Mouse (Mus musculus) heart, embryonic 15.5 days (tissue): ENCODE data around the gene Capzb. TPM values are rescaled to one million over a fixed set of nuclear protein-coding genes. Genes with fewer than 3 reads are reported as not detected.

ENCODE experiments used
- ATAC-seq: fragments of 200-750 bp; cut with Nextera tagmentation; replicated peaks from 2 replicates; pipeline ENCODE4 v1.8.0; 2017; ENCODE audit warnings: low read depth, moderate TSS enrichment; ENCODE audit not compliant: insufficient number of reproducible peaks, insufficient read depth, low FRiP score
- H3K27ac ChIP-seq: fragments of 300-500 bp; sonication (generic); 2 replicates; pipeline ENCODE4 v1.5.1; 2015; ENCODE audit warnings: mild to moderate bottlenecking, inconsistent platforms
- H3K27me3 ChIP-seq: fragments of 300-500 bp; sonication (generic); 2 replicates; pipeline ENCODE4 v1.6.1; 2015; ENCODE audit warnings: inconsistent platforms
- H3K36me3 ChIP-seq: fragments of 300-500 bp; sonication (generic); 2 replicates; pipeline ENCODE4 v1.6.1; 2015; ENCODE audit warnings: mild to moderate bottlenecking, inconsistent platforms
- H3K4me1 ChIP-seq: fragments of 300-500 bp; sonication (generic); replicated peaks from 2 replicates; pipeline ENCODE4 v1.6.1; 2015; ENCODE audit warnings: inconsistent platforms
- H3K4me2 ChIP-seq: fragments of 300-500 bp; sonication (generic); 2 replicates; pipeline ENCODE4 v1.6.1; 2015; ENCODE audit warnings: inconsistent platforms, mild to moderate bottlenecking, moderate library complexity
- H3K4me3 ChIP-seq: fragments of 300-500 bp; sonication (generic); 2 replicates; pipeline ENCODE4 v1.5.1; 2015; ENCODE audit warnings: mild to moderate bottlenecking, inconsistent platforms
- H3K9ac ChIP-seq: fragments of 300-500 bp; sonication (generic); 2 replicates; pipeline ENCODE4 v1.6.1; 2015; ENCODE audit warnings: mild to moderate bottlenecking, inconsistent platforms
- H3K9me3 ChIP-seq: fragments of 300-500 bp; sonication (generic); replicated peaks from 2 replicates; pipeline ENCODE4 v1.6.1; 2016; ENCODE audit warnings: inconsistent platforms
- WGBS: fragments of 180-500 bp; shearing (Covaris S2); methylation state at CpG from one replicate; pipeline ENCODE4 v1.1.7; 2015; ENCODE audit warnings: mixed read lengths; 5-methylcytosine and 5-hydroxymethylcytosine counted together
- polyA plus RNA-seq: library from polyadenylated mRNA; unstranded; fragments of >200 nt; fragmentation: Nextera tagmentation; extraction: Ambion mirVana; gene quantifications from 2 replicates; pipeline ENCODE4 v1.2.1, GENCODE M21; 2015

Capzb gene
- polyA plus RNA-seq, 1 experiment from 2014 or later, result 363 TPM

DNA sequence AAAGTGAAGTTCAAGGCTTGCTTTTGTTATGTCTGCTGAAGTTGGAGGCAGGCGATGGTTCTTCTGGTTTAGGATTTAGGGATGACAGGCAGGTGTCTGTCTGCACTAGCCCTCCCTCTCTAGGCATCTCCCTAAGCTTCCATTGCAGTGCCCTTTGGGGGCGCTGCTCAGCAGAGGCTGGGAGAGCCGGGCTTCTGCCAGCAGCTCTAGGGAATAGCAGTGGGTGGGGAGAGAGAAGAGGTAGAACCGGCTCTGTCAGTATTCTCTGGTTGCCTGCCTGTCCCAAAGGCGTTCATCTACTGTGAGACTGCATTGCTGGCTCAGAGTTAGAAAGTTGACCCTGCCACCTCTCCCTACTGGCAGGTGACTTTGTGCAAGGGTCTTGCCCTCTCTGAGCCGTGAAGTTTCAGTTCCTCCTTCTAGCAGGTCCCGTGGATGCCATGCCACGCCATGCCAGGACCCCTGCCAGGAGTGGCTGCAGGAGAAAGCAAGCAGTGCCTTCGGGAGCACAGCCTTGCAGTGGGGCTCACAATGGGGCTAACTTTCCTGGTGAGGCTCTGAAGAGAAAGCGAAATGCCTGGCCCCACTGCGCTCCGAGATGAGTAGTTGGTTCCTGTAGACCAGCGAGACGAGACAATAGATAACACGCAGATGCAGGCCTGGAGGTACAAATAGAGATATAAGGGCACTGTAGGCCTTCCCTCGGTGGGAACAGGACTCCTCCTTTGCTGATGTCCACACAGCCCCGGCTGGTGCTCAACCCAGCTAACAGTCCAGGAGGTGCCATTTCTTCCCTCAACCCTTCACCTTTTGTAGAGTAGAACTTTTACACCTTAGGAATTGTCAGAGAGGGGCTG, 19.5 kb downstream of the Capzb start:
- ATAC-seq, result no peak
- Histone ChIP-seq H3K27me3 (no peaks in the 10 kb centered on the region), H3K4me2 (no peak overlapping the region), H3K27ac (peak overlapping the region; percentile 44; the same call in 1 of the 2 replicates), H3K9me3 (no peaks in the 10 kb centered on the region), H3K36me3 (no peaks in the 10 kb centered on the region; the same call in 1 of the 2 replicates), H3K4me1 (peaks cover 87% of the 10 kb centered on the region), H3K9ac (no peak overlapping the region), H3K4me3 (no peak overlapping the region)
- 58% methylated on average over 17 of the region's 17 CpGs for WGBS

DNA sequence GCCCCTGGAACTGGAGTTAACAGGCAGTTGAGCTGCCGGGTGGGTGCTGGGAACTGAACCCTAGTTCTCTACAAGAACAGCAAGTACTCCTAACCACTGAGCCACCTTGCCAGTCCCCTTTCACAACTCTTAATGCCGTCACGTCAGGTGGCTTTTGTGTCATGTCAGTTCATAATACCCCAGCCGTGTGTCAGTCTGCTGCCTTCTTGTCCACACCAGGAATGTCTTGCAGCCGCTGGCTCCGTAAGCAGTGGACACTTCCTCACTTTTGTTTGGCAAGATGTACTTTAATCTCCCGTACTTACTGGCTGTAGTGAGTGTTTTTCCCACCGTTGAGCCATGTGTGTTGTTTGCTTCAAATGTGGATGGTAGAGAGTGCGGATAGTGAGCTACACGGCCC, 20.4 kb downstream of the Capzb start:
- Histone ChIP-seq H3K27ac (peak overlapping the region; percentile 72; the same call in 1 of the 2 replicates), H3K27me3 (no peaks in the 10 kb centered on the region), H3K9ac (no peak overlapping the region), H3K4me1 (peaks cover 79% of the 10 kb centered on the region), H3K36me3 (no peaks in the 10 kb centered on the region; the same call in 1 of the 2 replicates), H3K9me3 (no peaks in the 10 kb centered on the region), H3K4me3 (no peak overlapping the region), H3K4me2 (no peak overlapping the region)
- 74% methylated on average over 10 of the region's 10 CpGs for WGBS
- no peak for ATAC-seq

DNA sequence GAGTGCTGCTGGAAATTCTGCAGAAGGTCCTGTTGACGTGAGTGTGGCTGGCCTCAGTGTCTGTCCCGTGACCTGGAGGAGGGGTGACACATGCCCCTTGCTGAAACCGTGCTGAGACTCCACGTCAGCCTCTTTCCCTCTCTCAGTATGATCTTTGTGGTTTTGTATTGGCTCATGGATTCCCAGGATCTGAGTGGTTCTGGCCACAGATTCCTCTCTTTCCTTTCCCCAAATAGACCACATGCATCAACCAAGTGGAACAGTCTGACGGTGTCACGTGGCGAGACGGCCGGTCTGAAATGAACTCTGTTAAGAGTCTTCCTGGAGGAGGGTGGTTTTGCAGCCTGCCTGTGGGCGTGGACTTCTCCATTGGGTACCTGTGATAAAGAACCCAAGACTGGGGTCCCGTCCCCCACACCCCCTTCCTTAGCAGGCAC, 21.3 kb downstream of the Capzb start:
- no peak overlapping the region for H3K9ac ChIP-seq
- no peaks in the 10 kb centered on the region; the same call in 1 of the 2 replicates for H3K36me3 ChIP-seq
- peak overlapping the region; percentile 72 for H3K27ac ChIP-seq
- no peaks in the 10 kb centered on the region for H3K27me3 ChIP-seq
- H3K4me1 ChIP-seq, result peaks cover 70% of the 10 kb centered on the region
- H3K9me3 ChIP-seq, result no peaks in the 10 kb centered on the region
- 28% methylated on average over 11 of the region's 11 CpGs for WGBS
- no peak overlapping the region for H3K4me3 ChIP-seq
- ATAC-seq, result peak; percentile 48
- peak overlapping the region; percentile 14; the same call in 1 of the 2 replicates for H3K4me2 ChIP-seq

DNA sequence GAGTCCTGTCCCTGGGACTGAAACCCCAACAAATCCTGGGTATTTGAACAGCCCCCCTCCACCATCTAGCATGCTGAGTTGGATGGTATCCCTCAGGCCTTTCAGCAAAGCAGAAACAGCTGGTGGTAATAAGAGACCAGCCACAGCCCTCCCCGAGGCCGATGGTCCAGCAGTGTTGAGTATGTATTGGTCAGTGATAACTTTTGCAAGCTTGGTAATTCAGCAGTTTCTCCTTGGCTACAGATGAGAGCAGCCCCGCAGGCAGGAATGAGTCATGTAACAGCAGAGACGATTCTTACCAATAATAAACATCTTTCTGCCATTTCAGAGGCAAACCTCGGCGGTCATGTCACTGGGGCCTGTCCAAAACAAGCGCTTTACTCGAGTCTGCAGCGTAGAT, 23.9 kb downstream of the Capzb start:
- peaks cover 55% of the 10 kb centered on the region for H3K4me1 ChIP-seq

DNA sequence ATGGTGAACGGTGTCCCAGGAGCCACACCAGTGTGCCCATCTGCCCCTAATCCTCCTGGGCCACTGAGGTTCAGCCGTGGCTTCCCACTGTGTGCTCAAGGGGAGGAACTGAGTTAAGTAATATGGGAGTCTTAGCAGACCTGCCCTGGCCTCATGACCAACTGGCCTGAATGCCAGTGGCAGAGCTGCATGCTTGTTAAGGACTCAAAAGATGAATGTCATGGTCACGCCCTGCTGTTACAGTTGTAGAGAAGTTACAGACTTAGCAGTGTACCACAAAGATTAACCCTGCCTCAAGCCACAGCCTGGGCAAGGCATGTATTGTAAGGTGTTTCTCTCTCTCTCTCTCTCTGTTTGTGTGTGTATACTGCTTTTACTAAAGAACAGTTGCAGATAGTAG, 25.8 kb downstream of the Capzb start:
- Histone ChIP-seq H3K4me2 (no peak overlapping the region), H3K4me3 (no peak overlapping the region), H3K9me3 (no peaks in the 10 kb centered on the region), H3K36me3 (no peaks in the 10 kb centered on the region), H3K27me3 (no peaks in the 10 kb centered on the region), H3K27ac (no peak overlapping the region), H3K9ac (no peak overlapping the region), H3K4me1 (peaks cover 45% of the 10 kb centered on the region)
- WGBS, result 83% methylated on average over 3 of the region's 3 CpGs
- ATAC-seq, result no peak

More for the DNA sequence above, 23.9 kb downstream of the Capzb start:
- Histone ChIP-seq H3K27ac (no peak overlapping the region), H3K4me2 (no peak overlapping the region), H3K36me3 (no peaks in the 10 kb centered on the region), H3K9ac (no peak overlapping the region), H3K27me3 (no peaks in the 10 kb centered on the region), H3K9me3 (no peaks in the 10 kb centered on the region), H3K4me3 (no peak overlapping the region)
- ATAC-seq, result no peak
- WGBS, result 71% methylated on average over 9 of the region's 9 CpGs

DNA sequence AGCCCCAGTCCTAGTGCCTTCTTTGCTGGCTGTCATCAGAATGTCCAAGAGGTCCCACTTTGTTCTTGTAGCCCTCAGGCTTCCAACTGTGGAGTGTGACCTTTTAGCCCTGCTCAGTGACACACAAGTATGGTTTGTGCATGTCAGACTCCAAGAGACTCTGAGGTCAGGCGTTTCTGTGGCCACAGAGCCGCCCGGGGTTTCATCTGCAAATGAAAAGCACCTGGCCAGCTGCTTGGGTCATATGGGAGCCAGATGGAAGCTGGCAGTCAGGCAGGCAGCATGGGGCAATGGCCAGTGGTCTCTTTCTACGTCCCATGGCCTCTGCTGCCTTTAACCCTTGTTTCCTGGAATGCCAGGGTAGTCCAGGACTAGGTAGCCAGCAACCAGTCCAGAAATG, 27.0 kb downstream of the Capzb start:
- Histone ChIP-seq H3K9ac (no peak overlapping the region), H3K4me2 (no peak overlapping the region), H3K27me3 (no peaks in the 10 kb centered on the region), H3K27ac (no peak overlapping the region), H3K36me3 (no peaks in the 10 kb centered on the region), H3K4me3 (no peak overlapping the region), H3K9me3 (no peaks in the 10 kb centered on the region), H3K4me1 (peaks cover 39% of the 10 kb centered on the region)
- ATAC-seq, result no peak
- 81% methylated on average over 4 of the region's 4 CpGs for WGBS

DNA sequence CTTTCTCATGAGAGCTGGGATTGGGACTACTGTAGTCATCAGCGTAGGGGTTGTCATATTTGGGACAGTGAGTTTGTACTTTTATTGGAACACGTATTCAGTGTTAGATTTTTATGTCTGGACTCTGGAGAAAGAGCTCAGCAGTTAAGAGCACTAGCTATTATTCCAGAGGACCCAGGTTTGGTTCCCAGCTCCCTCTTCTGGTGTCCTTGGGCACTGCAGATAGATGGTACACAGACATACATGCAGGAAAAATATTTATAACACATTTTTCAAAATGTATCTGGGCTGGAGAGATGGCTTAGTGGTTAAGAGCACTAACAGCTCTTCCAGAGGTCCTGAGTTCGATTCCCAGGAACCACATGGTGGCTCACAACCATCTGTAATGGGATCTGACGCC, 28.3 kb downstream of the Capzb start:
- Histone ChIP-seq H3K4me1 (peaks cover 41% of the 10 kb centered on the region), H3K27me3 (no peaks in the 10 kb centered on the region), H3K9me3 (no peaks in the 10 kb centered on the region), H3K27ac (no peak overlapping the region), H3K9ac (no peak overlapping the region), H3K4me3 (no peak overlapping the region), H3K36me3 (no peaks in the 10 kb centered on the region), H3K4me2 (no peak overlapping the region)
- no peak for ATAC-seq
- 93% methylated on average over 4 of the region's 4 CpGs for WGBS

DNA sequence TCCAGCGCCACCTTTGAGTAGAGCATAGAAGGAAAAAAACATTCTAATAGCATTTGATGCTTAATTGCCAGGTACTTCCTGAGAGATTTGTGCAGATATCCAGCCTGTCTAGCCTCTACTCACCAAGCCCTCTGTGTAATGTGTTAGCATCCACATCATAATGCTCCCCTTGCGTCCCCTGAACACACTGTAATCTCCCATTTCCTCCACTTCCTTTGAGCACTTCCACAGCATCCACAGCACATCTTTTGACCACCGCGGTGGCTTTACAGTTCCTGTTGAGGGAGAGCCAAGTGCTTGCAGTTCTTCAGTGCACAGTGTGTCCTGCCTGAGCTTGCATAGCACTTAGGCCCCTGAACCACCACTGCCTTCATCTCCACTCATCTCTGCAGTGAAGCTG, 29.1 kb downstream of the Capzb start:
- no peak for ATAC-seq
- no peak overlapping the region for H3K9ac ChIP-seq
- no peak overlapping the region for H3K4me2 ChIP-seq
- no peak overlapping the region for H3K27ac ChIP-seq
- no peaks in the 10 kb centered on the region for H3K9me3 ChIP-seq
- WGBS, result 66% methylated on average over 4 of the region's 4 CpGs
- no peaks in the 10 kb centered on the region for H3K36me3 ChIP-seq
- no peaks in the 10 kb centered on the region for H3K27me3 ChIP-seq
- H3K4me1 ChIP-seq, result peaks cover 43% of the 10 kb centered on the region
- H3K4me3 ChIP-seq, result no peak overlapping the region

DNA sequence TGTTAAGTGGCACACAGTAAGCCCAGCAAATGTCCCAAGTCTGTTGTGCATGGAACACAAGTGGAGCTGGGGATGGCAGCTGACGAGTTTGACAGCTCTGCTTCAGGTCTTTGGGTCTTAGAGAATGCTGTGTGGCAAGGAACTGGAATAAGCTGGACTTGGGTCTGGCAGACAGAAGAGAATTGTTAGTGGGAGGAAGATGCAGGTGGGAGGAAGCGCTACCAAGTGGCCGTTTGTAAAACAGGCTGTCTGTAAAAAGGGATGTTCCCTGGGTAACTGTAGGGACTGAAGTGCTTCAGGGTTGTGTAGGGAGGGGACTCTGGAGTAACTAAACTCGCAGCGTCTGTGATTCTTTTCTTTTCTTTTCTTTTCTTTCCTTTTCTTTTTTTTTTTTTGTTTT, 32.4 kb downstream of the Capzb start:
- no peak overlapping the region for H3K4me2 ChIP-seq
- no peaks in the 10 kb centered on the region for H3K27me3 ChIP-seq
- H3K27ac ChIP-seq, result no peak overlapping the region
- no peaks in the 10 kb centered on the region for H3K9me3 ChIP-seq
- H3K9ac ChIP-seq, result no peak overlapping the region
- no peak overlapping the region for H3K4me3 ChIP-seq
- ATAC-seq, result no peak
- WGBS, result 65% methylated on average over 5 of the region's 5 CpGs
- peaks cover 62% of the 10 kb centered on the region for H3K4me1 ChIP-seq
- no peaks in the 10 kb centered on the region for H3K36me3 ChIP-seq

DNA sequence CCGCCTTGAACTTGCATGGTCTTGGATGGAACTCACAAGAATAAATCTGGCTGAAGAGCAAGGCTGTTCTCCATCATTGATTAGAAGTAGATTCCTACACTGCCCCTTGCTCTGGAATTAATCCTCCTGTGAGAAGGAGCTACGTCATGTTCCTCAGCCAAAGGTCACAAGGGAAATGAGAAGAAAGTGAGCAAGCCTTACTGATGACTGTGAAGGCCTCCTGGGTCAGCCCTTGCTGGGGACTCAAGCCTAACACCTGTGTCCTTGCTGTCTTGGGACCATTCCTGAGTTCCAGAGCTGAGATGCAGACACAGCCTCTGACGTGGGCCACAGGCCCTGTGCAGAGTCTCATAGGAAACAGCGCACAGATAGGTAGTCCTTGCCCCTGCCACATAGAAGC, 33.2 kb downstream of the Capzb start:
- H3K9ac ChIP-seq, result no peak overlapping the region
- ATAC-seq, result no peak
- WGBS, result 79% methylated on average over 4 of the region's 4 CpGs

DNA sequence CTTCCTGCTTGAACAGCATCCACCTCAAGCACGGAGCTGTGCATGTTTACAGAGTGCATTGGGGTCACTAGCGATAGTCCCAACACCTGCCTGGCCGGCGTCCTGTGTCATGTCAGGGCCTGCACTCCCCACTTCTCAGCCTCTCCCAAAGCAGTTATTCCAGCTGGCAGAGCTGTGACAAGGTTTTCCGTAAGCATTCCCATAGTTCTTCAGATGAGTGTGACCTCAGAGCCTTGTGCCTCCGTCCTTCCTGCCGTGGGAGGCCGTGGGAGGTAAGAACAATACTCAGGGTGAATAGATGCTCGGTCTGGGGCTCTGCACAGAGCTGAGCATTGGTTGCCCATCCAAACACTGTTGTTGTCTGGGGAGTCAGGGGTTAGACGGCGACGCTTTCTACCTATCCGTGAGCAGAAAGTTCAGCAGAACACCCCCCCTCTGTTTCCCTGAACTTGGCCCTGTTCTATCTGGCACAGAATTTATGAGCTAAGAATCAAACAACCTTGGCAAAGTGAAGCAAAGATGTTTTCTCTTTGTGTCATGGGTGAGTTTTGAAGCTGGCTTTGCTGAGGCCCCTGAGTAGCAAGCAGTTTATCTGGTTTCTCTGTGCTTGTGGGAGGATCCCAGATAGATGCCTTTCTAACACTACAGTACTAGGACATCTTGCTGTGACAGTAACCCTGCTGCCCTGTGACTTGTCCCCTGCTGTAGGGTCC, 34.0 kb downstream of the Capzb start:
- peaks cover 71% of the 10 kb centered on the region for H3K4me1 ChIP-seq
- ATAC-seq, result no peak

More for the DNA sequence above, 33.2 kb downstream of the Capzb start:
- 0 out of 2 replicates have a peak overlapping the region, but pooled peaks have one; percentile 45 for H3K27ac ChIP-seq
- no peaks in the 10 kb centered on the region for H3K36me3 ChIP-seq
- no peak overlapping the region for H3K4me2 ChIP-seq
- H3K4me1 ChIP-seq, result peaks cover 68% of the 10 kb centered on the region
- no peaks in the 10 kb centered on the region for H3K27me3 ChIP-seq
- H3K4me3 ChIP-seq, result no peak overlapping the region
- no peaks in the 10 kb centered on the region for H3K9me3 ChIP-seq

More for the DNA sequence above, 34.0 kb downstream of the Capzb start:
- Histone ChIP-seq H3K27me3 (no peaks in the 10 kb centered on the region), H3K4me3 (no peak overlapping the region), H3K9me3 (no peaks in the 10 kb centered on the region), H3K27ac (peak overlapping the region; percentile 45), H3K36me3 (no peaks in the 10 kb centered on the region), H3K9ac (no peak overlapping the region), H3K4me2 (no peak overlapping the region)
- WGBS, result 54% methylated on average over 13 of the region's 13 CpGs
